Mouse (Mus musculus) E14TG2a.4 (cell line): ENCODE measurements around the gene Elovl5.

Experiments
- H3K27me3 ChIP-seq: 2 replicates; pipeline ENCODE4 v1.6.1; 2014; ENCODE audit warnings: low read length, control low read depth; ENCODE audit not compliant: insufficient read depth
- H3K36me3 ChIP-seq: 2 replicates; pipeline ENCODE4 v1.6.1; 2014; ENCODE audit warnings: low read length, control low read depth; ENCODE audit not compliant: insufficient read depth
- H3K4me1 ChIP-seq: replicated peaks from 2 replicates; pipeline ENCODE4 v1.6.1; 2014; ENCODE audit warnings: low read depth, low read length, control low read depth
- H3K4me3 ChIP-seq: replicated peaks from 2 replicates; pipeline ENCODE4 v1.5.1; 2014; ENCODE audit warnings: mild to moderate bottlenecking, low read length
- H3K9me3 ChIP-seq: 2 replicates; pipeline ENCODE4 v1.6.1; 2014; ENCODE audit warnings: low read length, control low read depth
- CTCF ChIP-seq: conservative IDR thresholded peaks from 2 replicates; pipeline ENCODE4 v1.5.1; 2014; ENCODE audit warnings: low read length
- NANOG ChIP-seq: IDR thresholded peaks from 2 replicates; pipeline ENCODE4 v1.6.1; 2014; ENCODE audit warnings: borderline replicate concordance, low read length, mixed read lengths
- POU5F1 ChIP-seq: IDR thresholded peaks from 2 replicates; pipeline ENCODE4 v1.6.1; 2014; ENCODE audit warnings: low read length, borderline replicate concordance

Gene Elovl5

DNA sequence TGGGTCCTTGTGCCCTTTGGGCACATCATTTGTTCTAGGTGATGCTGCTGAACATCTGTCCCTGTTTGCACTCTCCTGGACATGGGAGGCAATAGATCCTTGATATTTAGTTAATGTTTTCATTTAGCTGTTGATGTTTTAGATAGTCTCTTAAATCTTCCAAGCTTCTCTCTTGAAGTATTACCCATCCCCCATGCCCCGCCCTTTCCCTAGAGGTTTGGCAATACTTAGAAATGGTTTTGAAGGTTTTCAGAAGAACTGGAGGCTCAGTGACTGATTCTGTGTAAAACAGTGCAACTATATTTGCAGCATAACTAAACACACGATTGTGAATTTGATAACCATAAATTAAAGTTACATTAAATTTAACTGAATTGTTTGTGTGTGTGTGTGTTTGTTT lies 38.3 kb downstream of the Elovl5 start:
- H3K27me3 ChIP-seq = no peaks in the 10 kb centered on the region
- no peaks in the 10 kb centered on the region for H3K9me3 ChIP-seq
- H3K36me3 ChIP-seq = peaks cover 19% of the 10 kb centered on the region
- H3K4me1 ChIP-seq = peaks cover 81% of the 10 kb centered on the region
- H3K4me3 ChIP-seq = no peak overlapping the region
- TF ChIP-seq NANOG (0 out of 2 replicates have a peak, but pooled peaks have one; percentile 23), POU5F1 (no peak), CTCF (no peak)

DNA sequence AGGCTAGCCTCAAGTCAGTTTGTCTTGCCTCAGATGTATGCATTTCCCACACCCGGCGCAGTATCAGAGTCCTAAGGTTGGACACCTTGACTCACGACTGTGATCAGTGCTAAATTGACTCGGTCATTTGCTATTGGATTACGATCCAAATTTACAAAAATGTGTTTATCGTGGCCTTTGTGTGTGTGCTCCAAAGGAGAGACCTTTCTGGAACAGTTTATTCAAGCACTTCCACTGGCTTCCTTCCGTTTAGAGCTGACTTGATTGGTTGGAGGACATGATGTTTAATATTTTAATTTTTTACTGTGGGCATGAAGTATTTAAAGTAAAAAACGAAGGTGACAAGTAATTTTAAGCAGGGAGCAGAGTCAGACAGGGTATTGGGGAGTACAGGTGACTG lies 38.8 kb downstream of the Elovl5 start:
- H3K4me1 ChIP-seq = peaks cover 81% of the 10 kb centered on the region
- peaks cover 24% of the 10 kb centered on the region for H3K36me3 ChIP-seq
- TF ChIP-seq NANOG (no peak), CTCF (no peak), POU5F1 (no peak)
- no peak overlapping the region for H3K4me3 ChIP-seq
- no peaks in the 10 kb centered on the region for H3K27me3 ChIP-seq
- H3K9me3 ChIP-seq = no peaks in the 10 kb centered on the region

DNA sequence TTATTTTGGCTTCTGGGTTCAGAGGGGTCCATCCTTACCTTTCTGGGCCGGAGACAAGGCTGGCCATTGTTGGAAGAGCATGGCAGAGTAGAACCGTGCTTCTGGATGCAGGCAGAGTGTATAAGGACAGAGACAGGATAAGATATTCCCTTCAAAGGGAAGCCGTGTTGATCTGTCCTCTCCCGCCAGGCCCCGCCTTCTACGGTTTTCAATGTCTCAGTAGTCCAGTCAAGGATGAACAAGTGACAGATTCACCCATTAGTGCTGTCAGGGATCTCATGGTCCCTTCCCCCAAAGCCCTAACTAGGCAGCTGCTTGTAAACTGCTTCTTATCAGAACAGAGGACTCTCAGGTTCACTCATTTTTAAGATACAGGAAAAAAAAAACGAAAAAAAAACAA lies 41.2 kb downstream of the Elovl5 start:
- H3K4me3 ChIP-seq = no peak overlapping the region
- no peaks in the 10 kb centered on the region for H3K27me3 ChIP-seq
- no peaks in the 10 kb centered on the region for H3K9me3 ChIP-seq
- peaks cover 43% of the 10 kb centered on the region for H3K36me3 ChIP-seq
- TF ChIP-seq POU5F1 = no peak
- TF ChIP-seq CTCF = no peak
- no peak for TF ChIP-seq NANOG
- peaks cover 72% of the 10 kb centered on the region for H3K4me1 ChIP-seq

DNA sequence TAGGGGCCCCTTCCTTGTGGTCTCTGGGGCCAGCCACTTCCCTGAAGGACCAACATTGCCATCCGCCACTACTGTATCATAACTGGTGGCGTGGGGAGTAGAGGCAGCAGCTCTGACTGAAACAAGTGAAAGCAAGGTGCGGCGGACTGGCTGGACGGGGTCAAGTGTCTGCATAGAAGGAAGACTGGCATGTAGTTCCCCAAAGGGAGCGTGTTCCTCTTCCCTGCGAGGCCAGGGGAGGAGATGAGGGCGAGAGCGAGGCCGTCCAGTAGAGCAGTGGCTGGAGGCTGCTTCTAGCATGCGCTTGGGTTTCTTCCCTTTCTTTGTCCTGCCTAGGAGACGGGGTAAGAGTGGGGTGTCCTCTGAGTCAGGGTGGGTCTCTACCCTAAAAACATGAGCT lies 42.6 kb downstream of the Elovl5 start:
- Histone ChIP-seq H3K27me3 (no peaks in the 10 kb centered on the region), H3K36me3 (peaks cover 51% of the 10 kb centered on the region), H3K9me3 (no peaks in the 10 kb centered on the region), H3K4me1 (peaks cover 70% of the 10 kb centered on the region), H3K4me3 (no peak overlapping the region)
- TF ChIP-seq CTCF = no peak
- no peak for TF ChIP-seq NANOG
- no peak for TF ChIP-seq POU5F1

- TF ChIP-seq NANOG (no peak), CTCF (no peak), POU5F1 (no peak)
- H3K27me3 ChIP-seq = no peaks in the 10 kb centered on the region
Observed at GRCm38 (mm10) chr9:77961350-77961749, 44.2 kb downstream of the Elovl5 start.

DNA sequence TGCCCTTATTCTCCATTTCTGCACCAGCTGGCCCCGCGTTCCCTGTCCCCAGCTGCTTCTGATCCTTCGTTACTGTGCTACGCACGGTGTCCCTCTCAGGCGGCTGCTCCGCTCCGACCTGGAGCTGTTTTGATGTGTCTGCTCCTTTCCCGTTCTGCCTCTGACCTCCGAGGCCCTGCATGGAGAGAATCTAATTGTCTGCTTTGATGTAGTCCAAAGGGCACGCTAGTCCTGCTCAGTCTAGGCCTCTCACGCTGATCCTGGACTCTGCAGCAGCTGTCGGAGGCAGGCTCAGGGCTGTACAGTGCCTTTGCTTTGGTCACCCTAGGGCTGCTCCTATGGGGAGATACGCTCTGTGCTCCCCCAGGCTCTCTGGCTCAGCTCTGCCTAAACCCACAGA lies 46.9 kb downstream of the Elovl5 start:
- H3K9me3 ChIP-seq = no peaks in the 10 kb centered on the region
- peak overlapping the region; percentile 35; the same call in 1 of the 2 replicates for H3K4me3 ChIP-seq
- no peaks in the 10 kb centered on the region for H3K27me3 ChIP-seq
- H3K36me3 ChIP-seq = peaks cover 65% of the 10 kb centered on the region
- H3K4me1 ChIP-seq = peaks cover 58% of the 10 kb centered on the region
- TF ChIP-seq NANOG (no peak), CTCF (no peak), POU5F1 (no peak)

More at GRCm38 (mm10) chr9:77961350-77961749, 44.2 kb downstream of the Elovl5 start:
- Histone ChIP-seq H3K36me3 (peaks cover 54% of the 10 kb centered on the region), H3K4me1 (peaks cover 67% of the 10 kb centered on the region), H3K4me3 (no peak overlapping the region), H3K9me3 (no peaks in the 10 kb centered on the region)

DNA sequence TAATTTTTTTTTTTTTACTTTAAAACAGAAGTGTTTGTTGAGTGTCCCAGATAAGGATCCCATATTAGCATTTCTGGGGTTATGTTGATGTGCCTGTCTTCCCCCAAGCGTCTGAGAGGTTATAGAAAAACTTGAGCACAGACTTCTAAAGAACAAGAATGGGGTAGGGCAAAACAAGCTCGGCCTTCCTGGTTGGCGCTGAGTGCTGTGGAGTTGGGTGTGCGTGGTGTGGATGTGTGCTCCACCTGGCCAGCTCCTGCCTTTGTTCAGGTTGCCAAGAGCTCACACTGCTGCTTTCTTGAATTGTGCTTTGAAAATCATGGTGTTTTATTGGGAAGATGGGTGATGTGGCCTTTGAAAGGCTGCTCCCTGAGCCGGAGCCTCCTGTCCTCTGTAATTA lies 48.1 kb downstream of the Elovl5 start:
- no peak overlapping the region for H3K4me3 ChIP-seq
- peaks cover 64% of the 10 kb centered on the region for H3K36me3 ChIP-seq
- TF ChIP-seq POU5F1 (no peak), NANOG (no peak)
- H3K4me1 ChIP-seq = peaks cover 52% of the 10 kb centered on the region
- H3K9me3 ChIP-seq = no peaks in the 10 kb centered on the region
- H3K27me3 ChIP-seq = no peaks in the 10 kb centered on the region

- Histone ChIP-seq H3K9me3 (no peaks in the 10 kb centered on the region), H3K36me3 (peaks cover 58% of the 10 kb centered on the region), H3K27me3 (no peaks in the 10 kb centered on the region), H3K4me1 (peaks cover 54% of the 10 kb centered on the region), H3K4me3 (no peak overlapping the region)
- no peak for TF ChIP-seq POU5F1
- TF ChIP-seq NANOG = no peak
- no peak for TF ChIP-seq CTCF
Observed at GRCm38 (mm10) chr9:77965768-77966552, 48.8 kb downstream of the Elovl5 start.

DNA sequence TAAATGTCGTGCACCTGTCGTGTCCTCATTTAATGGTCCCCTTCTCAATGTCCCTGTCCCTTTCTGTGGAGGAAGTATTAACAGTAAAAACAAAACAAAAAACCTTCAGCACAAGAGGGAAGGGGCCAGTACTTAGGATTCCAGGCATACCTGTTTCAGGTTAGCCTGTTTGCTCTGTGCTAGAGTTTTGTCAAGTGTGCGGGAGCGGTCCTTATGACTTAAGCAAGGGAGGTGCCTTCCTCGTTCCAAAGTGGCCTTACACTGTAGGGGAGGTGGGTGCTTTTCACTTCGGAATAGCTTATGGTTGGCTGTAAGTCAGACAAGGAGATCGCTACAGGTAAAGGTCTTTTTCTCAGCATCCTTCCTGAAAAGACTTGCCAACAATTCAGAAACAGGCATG lies 49.7 kb downstream of the Elovl5 start:
- TF ChIP-seq NANOG = no peak
- no peak for TF ChIP-seq POU5F1
- TF ChIP-seq CTCF = no peak
- Histone ChIP-seq H3K4me1 (peaks cover 61% of the 10 kb centered on the region), H3K36me3 (peaks cover 49% of the 10 kb centered on the region), H3K27me3 (no peaks in the 10 kb centered on the region), H3K9me3 (no peaks in the 10 kb centered on the region), H3K4me3 (no peak overlapping the region)
